In the genomic region with DNA sequence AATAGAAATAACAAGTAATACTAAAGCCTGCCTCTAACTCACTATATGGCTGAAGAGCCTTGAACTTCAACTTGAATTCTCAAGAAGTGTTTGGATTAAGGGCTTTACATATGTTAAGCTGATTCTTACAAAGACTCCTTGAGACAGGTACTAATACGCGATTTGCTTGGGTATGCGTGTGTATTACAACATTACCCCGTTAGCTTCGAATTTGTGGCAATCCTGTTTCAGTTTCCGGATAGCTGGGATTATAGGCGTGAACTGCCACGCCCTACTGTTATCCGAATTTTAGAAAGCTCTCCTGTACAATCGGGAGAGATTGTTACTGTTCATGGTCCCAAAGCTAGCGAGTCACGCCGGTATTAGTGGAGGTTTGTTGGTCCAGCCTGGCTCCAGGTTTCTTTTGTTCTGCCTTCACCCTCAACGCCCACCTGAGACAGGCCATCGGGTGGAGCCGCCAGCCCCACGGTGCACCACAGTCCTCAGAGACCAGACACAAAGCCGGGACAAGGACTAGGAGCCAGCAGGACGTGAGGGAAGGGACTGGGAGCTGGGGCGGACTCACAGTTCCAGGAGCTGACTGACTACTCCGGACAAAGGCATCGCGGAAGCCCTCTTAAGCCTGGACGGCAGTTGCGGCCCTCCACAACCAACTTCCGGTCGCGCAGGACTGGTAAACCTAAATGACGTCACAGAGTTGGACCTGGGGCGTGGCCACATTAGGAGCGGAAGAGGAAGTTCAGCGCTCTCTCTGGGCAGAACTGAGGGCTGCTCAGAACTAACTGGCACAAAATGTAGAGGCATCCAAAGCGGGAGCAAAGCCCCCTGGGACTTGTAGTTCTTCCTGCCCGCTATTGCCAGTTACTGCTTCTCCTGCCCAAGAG, we compare ENCODE assay signal across 8 mouse cellular contexts. TPM values are rescaled to one million over a fixed set of nuclear protein-coding genes. Genes with fewer than 3 reads are reported as not detected.
A peak's percentile ranks its signal among the peaks of the same experiment; 100 is the strongest.
DNase-seq lines count a peak whose midpoint lies in the region; ATAC-seq lines count a peak whose summit lies in the region.

A gene (minus strand): TSS at position 672 of the 884 bp plus-strand sequence.

- peak; percentile 95 for DNase-seq in T-cell, adult 2 months (ENCODE audit: low spot score)
- DNase-seq in cerebellum, postnatal 36 days: peak; percentile 91 to 93
- peak; percentile 92 to 97 for DNase-seq in frontal cortex, postnatal 36 days (ENCODE audit: low spot score in 2 of 2)
- peak; percentile 94 for DNase-seq in left cerebral cortex, adult 11 months (ENCODE audit: low spot score)
- DNase-seq in lung, postnatal 4 days: peak; percentile 97 to 98
- DNase-seq in retina, postnatal 7 days (ENCODE audit: low read depth, low spot score): peak; percentile 95
- DNase-seq in urinary bladder, adult 2 months (ENCODE audit: low spot score): peak; percentile 82

- H3K9me3 ChIP-seq in hindbrain, embryonic 15.5 days: no peaks in the 10 kb centered on the region

- H3K4me2 ChIP-seq in hindbrain, embryonic 15.5 days: peak within 1 kb of the TSS; percentile 66

- under 1% methylated on average over 34 of the region's 34 CpGs for WGBS in hindbrain, embryonic 15.5 days

- H3K4me3 ChIP-seq in hindbrain, embryonic 15.5 days: peak within 1 kb of the TSS; percentile 73

- peak within 1 kb of the TSS; percentile 93 for H3K27ac ChIP-seq in hindbrain, embryonic 15.5 days (replicated peaks)

- peak; percentile 100 for ATAC-seq in hindbrain, embryonic 15.5 days (ENCODE audit: low FRiP score, low read depth)

- peaks cover 23% of the 10 kb centered on the region for H3K4me1 ChIP-seq in hindbrain, embryonic 15.5 days (replicated peaks)

- no peaks in the 10 kb centered on the region for H3K27me3 ChIP-seq in hindbrain, embryonic 15.5 days

- peak within 1 kb of the TSS; percentile 87 for H3K9ac ChIP-seq in hindbrain, embryonic 15.5 days

- 0 out of 2 replicates have a peak, but pooled peaks cover 5% of the 10 kb centered on the region for H3K36me3 ChIP-seq in hindbrain, embryonic 15.5 days

RNA-seq across cellular contexts. Expression of the gene that starts here (rescaled TPM):
- polyA plus RNA-seq in hindbrain, embryonic 15.5 days (2015; fragmentation: Nextera tagmentation; extraction: Ambion mirVana): 99.8 and 101 TPM in 2 replicates
- 13.2 and 18.2 TPM in 2 replicates for polyA plus RNA-seq in urinary bladder, adult 2 months (2012; rRNA removed)

Comparison
In these comparisons a context has a peak if more than half of its experiments do, and no peak if none do; other contexts are left out.
1. Peak in every context shown above with its lines: DNase-seq, ATAC-seq, H3K4me3 ChIP-seq and H3K27ac ChIP-seq.